Mouse (Mus musculus) cerebellum, adult 11 months (tissue): ENCODE results near the gene Dlg2.

Source experiments
- DNase-seq: peaks from one replicate; pipeline ENCODE4 v3.0.0; 2022

The Dlg2 gene

GRCm38 (mm10) chr7:90540811-90541323, 64.4 kb downstream of the Dlg2 start:
- DNase-seq = no peak

GRCm38 (mm10) chr7:90553399-90553798, 76.9 kb downstream of the Dlg2 start:
- no peak for DNase-seq

- DNase-seq = no peak
Measured at GRCm38 (mm10) chr7:90554421-90554820, 77.9 kb downstream of the Dlg2 start.

GRCm38 (mm10) chr7:90569130-90569529, 92.7 kb downstream of the Dlg2 start:
- DNase-seq = no peak

- no peak for DNase-seq
Measured at GRCm38 (mm10) chr7:90587795-90588194, 111.3 kb downstream of the Dlg2 start.

- no peak for DNase-seq
Measured at GRCm38 (mm10) chr7:90588318-90588717, 111.8 kb downstream of the Dlg2 start.

- DNase-seq = no peak
Measured at GRCm38 (mm10) chr7:90609764-90610163, 133.3 kb downstream of the Dlg2 start.

- no peak for DNase-seq
Measured at GRCm38 (mm10) chr7:90630546-90630945, 154.1 kb downstream of the Dlg2 start.

- DNase-seq = no peak
Measured at GRCm38 (mm10) chr7:90649512-90649911, 173.0 kb downstream of the Dlg2 start.

GRCm38 (mm10) chr7:90651128-90651527, 174.7 kb downstream of the Dlg2 start:
- DNase-seq = no peak

- no peak for DNase-seq
Measured at GRCm38 (mm10) chr7:90651611-90652010, 175.1 kb downstream of the Dlg2 start.

GRCm38 (mm10) chr7:90658593-90658992, 182.1 kb downstream of the Dlg2 start:
- no peak for DNase-seq

- no peak for DNase-seq
Measured at GRCm38 (mm10) chr7:90694050-90694449, 217.6 kb downstream of the Dlg2 start.

- no peak for DNase-seq
Measured at GRCm38 (mm10) chr7:90696181-90696950, 219.9 kb downstream of the Dlg2 start.

GRCm38 (mm10) chr7:90703163-90703852, 226.8 kb downstream of the Dlg2 start:
- DNase-seq = no peak

GRCm38 (mm10) chr7:90703951-90704350, 227.5 kb downstream of the Dlg2 start:
- DNase-seq = no peak

- DNase-seq = no peak
Measured at GRCm38 (mm10) chr7:90734086-90734485, 257.6 kb downstream of the Dlg2 start.

- no peak for DNase-seq
Measured at GRCm38 (mm10) chr7:90736369-90736768, 259.9 kb downstream of the Dlg2 start.

- no peak for DNase-seq
Measured at GRCm38 (mm10) chr7:90748636-90749035, 272.2 kb downstream of the Dlg2 start.

- no peak for DNase-seq
Measured at GRCm38 (mm10) chr7:90787945-90788344, 311.5 kb downstream of the Dlg2 start.

GRCm38 (mm10) chr7:90791522-90791921, 315.1 kb downstream of the Dlg2 start:
- DNase-seq = no peak

GRCm38 (mm10) chr7:90825640-90826039, 349.2 kb downstream of the Dlg2 start:
- no peak for DNase-seq

- DNase-seq = no peak
Measured at GRCm38 (mm10) chr7:90841276-90841675, 364.8 kb downstream of the Dlg2 start.
